Mouse (Mus musculus) bone marrow, adult 2 months (tissue): ENCODE measurements around the gene Sox5. TPM values are rescaled to one million over a fixed set of nuclear protein-coding genes. Genes with fewer than 3 reads are reported as not detected.

Source experiments
- H3K27ac ChIP-seq: fragments of 200-500 bp; 2 replicates; pipeline ENCODE4 v1.5.1; 2012; ENCODE audit warnings: low read depth, mild to moderate bottlenecking, control low read depth, inconsistent platforms, low read length; ENCODE audit not compliant: control insufficient read depth, poor library complexity, insufficient read depth
- H3K4me1 ChIP-seq: fragments of 200-500 bp; 2 replicates; pipeline ENCODE4 v1.6.1; 2011; ENCODE audit warnings: low read length; ENCODE audit not compliant: control insufficient read depth, insufficient read depth
- H3K4me3 ChIP-seq: fragments of 200-500 bp; replicated peaks from 2 replicates; pipeline ENCODE3; 2011; ENCODE audit warnings: mild to moderate bottlenecking, low read depth, low read length, control low read depth; ENCODE audit not compliant: control insufficient read depth
- CTCF ChIP-seq: fragments of 200-500 bp; IDR thresholded peaks from 2 replicates; pipeline ENCODE4 v1.5.1; 2011; ENCODE audit warnings: low read length, control low read depth; ENCODE audit not compliant: control insufficient read depth, insufficient read depth
- POLR2A ChIP-seq: fragments of 200-500 bp; IDR thresholded peaks from 2 replicates; pipeline ENCODE4 v1.6.1; 2011; ENCODE audit warnings: low read depth, mild to moderate bottlenecking, control low read depth, low read length, borderline replicate concordance; ENCODE audit not compliant: control insufficient read depth
- WGBS: fragments of 180-500 bp; shearing (Covaris S2); methylation state at CpG from one replicate; pipeline ENCODE4 v1.1.7; 2018; 5-methylcytosine and 5-hydroxymethylcytosine counted together
- polyA plus RNA-seq: library from polyadenylated mRNA; stranded (reverse); fragments of >200 nt; gene quantifications from 2 replicates; pipeline ENCODE4 v1.2.4, GENCODE M21; 2011; ENCODE audit warnings: low replicate concordance; ENCODE audit not compliant: missing spikeins, insufficient read depth, insufficient read length

Gene Sox5
- polyA plus RNA-seq, 1 experiment: not detected

- WGBS: 55% methylated on average over 12 of the region's 12 CpGs
These were observed 600.5 kb downstream of the Sox5 start for GRCm38 (mm10) chr6:144181083-144181866.

GRCm38 (mm10) chr6:144179111-144179510 is 602.7 kb downstream of the Sox5 start:
- WGBS: 75% methylated on average over 3 of the region's 3 CpGs
- H3K4me1 ChIP-seq: no peaks in the 10 kb centered on the region
- TF ChIP-seq POLR2A: no peak
- TF ChIP-seq CTCF: no peak
- no peak overlapping the region for H3K4me3 ChIP-seq
- H3K27ac ChIP-seq: no peak overlapping the region

More at GRCm38 (mm10) chr6:144181083-144181866, 600.5 kb downstream of the Sox5 start:
- Histone ChIP-seq H3K4me3 (no peak overlapping the region), H3K4me1 (no peaks in the 10 kb centered on the region), H3K27ac (no peak overlapping the region)
- no peak for TF ChIP-seq POLR2A
- TF ChIP-seq CTCF: no peak

GRCm38 (mm10) chr6:144176674-144177073 is 605.1 kb downstream of the Sox5 start:
- Histone ChIP-seq H3K27ac (no peak overlapping the region), H3K4me3 (no peak overlapping the region), H3K4me1 (no peaks in the 10 kb centered on the region)
- 54% methylated on average over 5 of the region's 5 CpGs for WGBS
- TF ChIP-seq CTCF (no peak), POLR2A (no peak)

- WGBS: 71% methylated on average over 3 of the region's 3 CpGs
- no peak overlapping the region for H3K4me3 ChIP-seq
- H3K27ac ChIP-seq: no peak overlapping the region
- H3K4me1 ChIP-seq: no peaks in the 10 kb centered on the region
- TF ChIP-seq POLR2A: no peak
- no peak for TF ChIP-seq CTCF
These were observed 606.2 kb downstream of the Sox5 start for GRCm38 (mm10) chr6:144175590-144175989.

- Histone ChIP-seq H3K4me1 (no peaks in the 10 kb centered on the region), H3K4me3 (no peak overlapping the region), H3K27ac (no peak overlapping the region)
- WGBS: 72% methylated on average over 4 of the region's 4 CpGs
- TF ChIP-seq CTCF (no peak), POLR2A (no peak)
These were observed 611.2 kb downstream of the Sox5 start for GRCm38 (mm10) chr6:144170541-144170940.

- TF ChIP-seq POLR2A (no peak), CTCF (no peak)
- Histone ChIP-seq H3K27ac (no peak overlapping the region), H3K4me1 (no peaks in the 10 kb centered on the region), H3K4me3 (no peak overlapping the region)
- 82% methylated on average over 4 of the region's 4 CpGs for WGBS
These were observed 612.0 kb downstream of the Sox5 start for GRCm38 (mm10) chr6:144169791-144170190.

- Histone ChIP-seq H3K27ac (no peak overlapping the region), H3K4me3 (no peak overlapping the region), H3K4me1 (no peaks in the 10 kb centered on the region)
- TF ChIP-seq POLR2A (no peak), CTCF (no peak)
- 83% methylated on average over 12 of the region's 12 CpGs for WGBS
These were observed 612.9 kb downstream of the Sox5 start for GRCm38 (mm10) chr6:144168696-144169476.

GRCm38 (mm10) chr6:144167058-144167457 is 614.7 kb downstream of the Sox5 start:
- no peak for TF ChIP-seq CTCF
- no peak for TF ChIP-seq POLR2A
- Histone ChIP-seq H3K4me3 (no peak overlapping the region), H3K27ac (no peak overlapping the region), H3K4me1 (no peaks in the 10 kb centered on the region)
- WGBS: 89% methylated on average over 7 of the region's 7 CpGs
